Comparison of ENCODE assay signal across 7 mouse cellular contexts in genomic region chr1:82289990-82290681, GRCm38 (mm10). TPM values are rescaled to one million over a fixed set of nuclear protein-coding genes. Genes with fewer than 3 reads are reported as not detected.
DNase-seq lines count a peak whose midpoint lies in the region; ATAC-seq lines count a peak whose summit lies in the region.

No protein-coding gene starts in this region.

- H3K27ac ChIP-seq in intestine, embryonic 15.5 days: peak overlapping the region; percentile 95
- H3K27ac ChIP-seq in limb, embryonic 10.5 days: peak overlapping the region; percentile 96
- H3K27ac ChIP-seq in midbrain, embryonic 15.5 days: peak overlapping the region; percentile 98
- peak overlapping the region; percentile 96 for H3K27ac ChIP-seq in stomach, embryonic 14.5 days (ENCODE audit: low read length)

- H3K27me3 ChIP-seq in intestine, embryonic 15.5 days (replicated peaks): 0 out of 2 replicates have a peak, but pooled peaks cover 8% of the 10 kb centered on the region
- H3K27me3 ChIP-seq in limb, embryonic 10.5 days (ENCODE audit: low read depth, poor library complexity, severe bottlenecking): peaks cover 34% of the 10 kb centered on the region
- H3K27me3 ChIP-seq in midbrain, embryonic 15.5 days (replicated peaks): no peaks in the 10 kb centered on the region
- no peaks in the 10 kb centered on the region for H3K27me3 ChIP-seq in stomach, embryonic 14.5 days (ENCODE audit: control insufficient read depth, insufficient read depth, low read length)

- H3K4me1 ChIP-seq in intestine, embryonic 15.5 days (replicated peaks): peaks cover 38% of the 10 kb centered on the region
- peaks cover 73% of the 10 kb centered on the region for H3K4me1 ChIP-seq in limb, embryonic 10.5 days
- H3K4me1 ChIP-seq in midbrain, embryonic 15.5 days: peaks cover 66% of the 10 kb centered on the region
- H3K4me1 ChIP-seq in stomach, embryonic 14.5 days (ENCODE audit: control insufficient read depth, insufficient read depth, low read length): peaks cover 30% of the 10 kb centered on the region

- peak overlapping the region; percentile 93 for H3K4me2 ChIP-seq in intestine, embryonic 15.5 days (replicated peaks)
- peak overlapping the region; percentile 77 for H3K4me2 ChIP-seq in midbrain, embryonic 15.5 days
- peak overlapping the region; percentile 88 for H3K4me2 ChIP-seq in stomach, embryonic 14.5 days (replicated peaks; ENCODE audit: low read depth, low read length)

- intact Hi-C loops in gastrocnemius, postnatal 14 days (cut with DNase I; ENCODE audit: low total_unique reads): loop anchor here (5.0 to 10.0 kb wide), 5 partner anchors 142 to 973 kb away; no protein-coding TSS in a partner anchor

- peak overlapping the region; percentile 68 for H3K9ac ChIP-seq in intestine, embryonic 15.5 days
- H3K9ac ChIP-seq in midbrain, embryonic 15.5 days: peak overlapping the region; percentile 90
- peak overlapping the region; percentile 72 for H3K9ac ChIP-seq in stomach, embryonic 14.5 days (replicated peaks; ENCODE audit: low read depth, low read length)

- H3K9me3 ChIP-seq in intestine, embryonic 15.5 days: no peaks in the 10 kb centered on the region
- peaks cover 4% of the 10 kb centered on the region; the same call in 1 of the 2 replicates for H3K9me3 ChIP-seq in limb, embryonic 10.5 days (replicated peaks)
- no peaks in the 10 kb centered on the region for H3K9me3 ChIP-seq in midbrain, embryonic 15.5 days
- H3K9me3 ChIP-seq in stomach, embryonic 14.5 days (ENCODE audit: control insufficient read depth, low read depth, low read length): no peaks in the 10 kb centered on the region

- H3K4me3 ChIP-seq in intestine, embryonic 15.5 days (replicated peaks): peak overlapping the region; percentile 65
- H3K4me3 ChIP-seq in limb, embryonic 10.5 days: peak overlapping the region; percentile 76
- H3K4me3 ChIP-seq in midbrain, embryonic 15.5 days: peak overlapping the region; percentile 91
- H3K4me3 ChIP-seq in stomach, embryonic 14.5 days (ENCODE audit: low read depth, low read length): peak overlapping the region; percentile 70

- under 1% methylated on average over 45 of the region's 45 CpGs for WGBS in intestine, embryonic 15.5 days
- under 1% methylated on average over 45 of the region's 45 CpGs for WGBS in limb, embryonic 10.5 days
- under 1% methylated on average over 45 of the region's 45 CpGs for WGBS in midbrain, embryonic 15.5 days
- under 1% methylated on average over 45 of the region's 45 CpGs for WGBS in stomach, embryonic 14.5 days

- peak; percentile 64 for DNase-seq in adrenal gland, postnatal 14 days
- peak; percentile 48 for DNase-seq in gastrocnemius, postnatal 14 days
- peak; percentile 65 for DNase-seq in limb, embryonic 10.5 days (ENCODE audit: low spot score)

- ATAC-seq in common myeloid progenitor, adult 5-6 weeks (replicated peaks; ENCODE audit: low read depth, poor library complexity, severe bottlenecking): peak; percentile 17; the same call in 1 of the 2 replicates
- ATAC-seq in intestine, embryonic 15.5 days: no peak
- peak; percentile 19; the same call in 1 of the 2 replicates for ATAC-seq in midbrain, embryonic 15.5 days (replicated peaks)
- no peak for ATAC-seq in stomach, embryonic 14.5 days (ENCODE audit: insufficient number of reproducible peaks, insufficient read depth, low FRiP score, low read depth)

- no peaks in the 10 kb centered on the region for H3K36me3 ChIP-seq in intestine, embryonic 15.5 days
- H3K36me3 ChIP-seq in limb, embryonic 10.5 days: peaks cover 31% of the 10 kb centered on the region
- H3K36me3 ChIP-seq in midbrain, embryonic 15.5 days (replicated peaks): no peaks in the 10 kb centered on the region
- H3K36me3 ChIP-seq in stomach, embryonic 14.5 days (ENCODE audit: control insufficient read depth, insufficient read depth, low read length): peaks cover 9% of the 10 kb centered on the region

RNA-seq across cellular contexts. Expression of gene Irs1, which starts 1.1 kb away (rescaled TPM):
- 12.5 and 15.0 TPM in 2 replicates for total RNA-seq in adrenal gland, postnatal 14 days (2021)
- not detected in 2 replicates for total RNA-seq in common myeloid progenitor, adult 5-6 weeks (2017)
- 10 to 100 TPM; 43.0 to 60.6 TPM for total RNA-seq in gastrocnemius, postnatal 14 days (2021)
- polyA plus RNA-seq in intestine, embryonic 15.5 days (2015; fragmentation: Nextera tagmentation; extraction: Ambion mirVana): 2.7 and 3.3 TPM in 2 replicates
- polyA plus RNA-seq in limb, embryonic 10.5 days (2016; fragmentation: Nextera tagmentation; extraction: Ambion mirVana): 5.9 and 8.4 TPM in 2 replicates
- 7.5 and 8.2 TPM in 2 replicates for polyA plus RNA-seq in midbrain, embryonic 15.5 days (2015; fragmentation: Nextera tagmentation; extraction: Ambion mirVana)
- 6.7 TPM in 2 replicates for polyA plus RNA-seq in stomach, embryonic 14.5 days (2014; fragmentation: Nextera tagmentation; extraction: Ambion mirVana)

RNA-seq across cellular contexts. Expression of gene Rhbdd1, which starts 26.1 kb away (rescaled TPM):
- total RNA-seq in adrenal gland, postnatal 14 days (2021): 23.0 and 23.2 TPM in 2 replicates
- 14.4 and 15.8 TPM in 2 replicates for total RNA-seq in common myeloid progenitor, adult 5-6 weeks (2017)
- 1 to 10 TPM; 8.7 to 9.9 TPM for total RNA-seq in gastrocnemius, postnatal 14 days (2021)
- 9.8 and 10.2 TPM in 2 replicates for polyA plus RNA-seq in intestine, embryonic 15.5 days (2015; fragmentation: Nextera tagmentation; extraction: Ambion mirVana)
- polyA plus RNA-seq in limb, embryonic 10.5 days (2016; fragmentation: Nextera tagmentation; extraction: Ambion mirVana): 8.4 and 9.1 TPM in 2 replicates
- polyA plus RNA-seq in midbrain, embryonic 15.5 days (2015; fragmentation: Nextera tagmentation; extraction: Ambion mirVana): 3.2 and 4.2 TPM in 2 replicates
- 6.2 and 6.6 TPM in 2 replicates for polyA plus RNA-seq in stomach, embryonic 14.5 days (2014; fragmentation: Nextera tagmentation; extraction: Ambion mirVana)

RNA-seq across cellular contexts. Expression of gene Gm9747, which starts 57.2 kb away (rescaled TPM):
- not detected in 2 replicates for total RNA-seq in adrenal gland, postnatal 14 days (2021)
- total RNA-seq in common myeloid progenitor, adult 5-6 weeks (2017): not detected in 2 replicates
- total RNA-seq in gastrocnemius, postnatal 14 days (2021): not detected
- polyA plus RNA-seq in intestine, embryonic 15.5 days (2015; fragmentation: Nextera tagmentation; extraction: Ambion mirVana): 8.6 and 9.2 TPM in 2 replicates
- polyA plus RNA-seq in limb, embryonic 10.5 days (2016; fragmentation: Nextera tagmentation; extraction: Ambion mirVana): 15.4 and 24.6 TPM in 2 replicates
- 22.1 and 26.4 TPM in 2 replicates for polyA plus RNA-seq in midbrain, embryonic 15.5 days (2015; fragmentation: Nextera tagmentation; extraction: Ambion mirVana)
- polyA plus RNA-seq in stomach, embryonic 14.5 days (2014; fragmentation: Nextera tagmentation; extraction: Ambion mirVana): 20.3 and 22.5 TPM in 2 replicates

Comparison
In these comparisons a context has a peak if more than half of its experiments do, and no peak if none do; other contexts are left out.
1. ATAC-seq: peak in common myeloid progenitor, adult 5-6 weeks (single experiment) and midbrain, embryonic 15.5 days (single experiment); none in intestine, embryonic 15.5 days (single experiment) and stomach, embryonic 14.5 days (single experiment).
2. Peak in every context shown above with its lines, with median percentiles within 50 percentile points of each other: DNase-seq, H3K27ac ChIP-seq, H3K4me2 ChIP-seq, H3K4me3 ChIP-seq and H3K9ac ChIP-seq.